Mouse (Mus musculus): ENCODE results near the gene Gm28043. TPM values are rescaled to one million over a fixed set of nuclear protein-coding genes. Genes with fewer than 3 reads are reported as not detected.

Gene Gm28043
- total and polyA plus RNA-seq, 3 experiments = 3.6 to 4.2 (median 3.7) TPM

DNA sequence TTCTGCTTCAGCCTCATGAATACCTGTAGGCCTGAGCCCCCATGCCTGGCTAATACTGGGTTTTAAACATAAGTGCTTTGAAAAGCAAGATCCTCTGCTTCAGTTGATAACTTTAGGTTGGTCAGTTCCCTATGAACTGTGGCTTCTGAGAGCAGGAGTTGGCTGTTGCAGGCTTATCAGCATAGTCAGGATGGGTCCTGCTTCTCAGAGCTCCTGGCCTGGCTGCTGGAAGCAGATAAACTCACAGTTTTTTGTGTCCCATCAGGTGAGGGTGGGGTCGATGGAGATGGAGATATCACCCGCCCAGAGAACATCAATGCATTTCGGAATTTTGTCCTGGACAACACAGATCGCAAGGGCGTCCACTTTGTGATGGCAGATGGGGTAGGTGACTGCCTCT lies 72.1 kb downstream of the Gm28043 start:
- dilution Hi-C loops (cut with MboI; ENCODE audit: extremely low pct_ligation_motif_present, extremely low pct_unique_long_range_greater_than_20kb, low sequenced_read_pairs) = no loop called here
- Histone ChIP-seq H3K4me3 (replicated peaks in 1 of 3; ENCODE audit: low read depth in 2 of 3, low read length in 2 of 3, poor library complexity in 1 of 3) (no peak overlapping the region), H3K9ac (ENCODE audit: insufficient read depth, low read depth) (no peak overlapping the region), H3K4me1 (ENCODE audit: control insufficient read depth in 1 of 2, insufficient read depth in 2 of 2) (peaks cover 0 to 28% of the 10 kb centered on the region in 2 experiments; a peak in 2 of 4 replicates), H3K27ac (ENCODE audit: insufficient read depth, low read depth) (no peak overlapping the region), H3K36me3 (replicated peaks in 1 of 2; ENCODE audit: control insufficient read depth in 1 of 2, insufficient read depth in 1 of 2, low read length in 1 of 2) (peaks cover 88 to 96% of the 10 kb centered on the region in 2 experiments), H3K27me3 (replicated peaks) (no peaks in the 10 kb centered on the region), H3K79me2 (replicated peaks; ENCODE audit: control insufficient read depth, extremely low read depth, insufficient read depth, poor library complexity, severe bottlenecking) (no peaks in the 10 kb centered on the region), H3K9me3 (replicated peaks; ENCODE audit: low read length) (peaks cover 8% of the 10 kb centered on the region), H3K4me2 (ENCODE audit: insufficient read depth, low read depth, poor library complexity, severe bottlenecking) (no peak overlapping the region)
- TF ChIP-seq HCFC1 (IDR thresholded peaks at IDR 0.05; ENCODE audit: low read depth, low read length) = no peak
- no peak for TF ChIP-seq BHLHE40 (IDR thresholded peaks at IDR 0.05; ENCODE audit: low read depth, low read length)
- TF ChIP-seq ZMIZ1 (IDR thresholded peaks at IDR 0.05; ENCODE audit: low read depth, low read length) = no peak
- no peak for TF ChIP-seq CHD2 (IDR thresholded peaks at IDR 0.05; ENCODE audit: low read length)
- TF ChIP-seq CHD1 (IDR thresholded peaks at IDR 0.05; ENCODE audit: low read depth, low read length) = no peak
- TF ChIP-seq NRF1 (IDR thresholded peaks at IDR 0.05; ENCODE audit: low read depth, low read length) = no peak
- TF ChIP-seq UBTF (IDR thresholded peaks at IDR 0.05; ENCODE audit: low read depth, low read length) = no peak
- TF ChIP-seq ETS1 (conservative IDR thresholded peaks at IDR 0.05; ENCODE audit: low read depth, low read length) = no peak
- no peak for TF ChIP-seq RAD21 (IDR thresholded peaks at IDR 0.05; ENCODE audit: low read depth, low read length)
- no peak for TF ChIP-seq MYC (IDR thresholded peaks at IDR 0.05; ENCODE audit: low read depth, low read length)
- TF ChIP-seq CTCF (conservative IDR thresholded peaks at IDR 0.05 in 1 of 2, IDR thresholded peaks at IDR 0.05 in 1 of 2; ENCODE audit: low read depth in 2 of 2, low read length in 2 of 2) = no peak
- no peak for TF ChIP-seq MXI1 (IDR thresholded peaks at IDR 0.05; ENCODE audit: low read depth, low read length)
- no peak for TF ChIP-seq SIN3A (IDR thresholded peaks at IDR 0.05; ENCODE audit: low read length)
- no peak for TF ChIP-seq NELFE (IDR thresholded peaks at IDR 0.05; ENCODE audit: low read depth, low read length)
- no peak for TF ChIP-seq PAX5 (IDR thresholded peaks at IDR 0.05; ENCODE audit: low read length)
- DNase-seq (ENCODE audit: extremely low read depth) = no peak
- in situ Hi-C loops (cut with MboI; ENCODE audit: low pct_ligation_motif_present, low pct_unique_long_range_greater_than_20kb, low sequenced_read_pairs) = no loop called here

DNA sequence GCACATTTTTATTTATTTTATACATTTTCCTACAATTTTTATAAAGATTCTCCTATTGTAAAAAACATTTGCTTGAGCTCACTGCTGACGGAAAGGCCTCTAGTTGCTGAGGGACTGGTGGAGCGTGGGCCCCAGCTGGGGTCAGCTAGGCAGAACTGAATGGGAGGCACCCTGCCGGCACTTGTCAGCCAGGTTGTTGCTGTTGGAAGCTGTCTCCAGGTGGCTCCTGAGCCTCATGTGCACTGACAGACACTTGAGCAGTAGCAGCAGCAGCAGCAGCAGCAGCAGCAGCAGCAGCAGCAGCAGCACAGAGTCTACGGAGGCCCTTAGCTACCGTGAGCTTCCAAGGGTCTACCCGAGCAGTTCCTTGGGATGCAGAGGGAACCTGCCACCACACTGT lies 72.7 kb downstream of the Gm28043 start:
- no peak for DNase-seq (ENCODE audit: extremely low read depth)
- no peaks in the 10 kb centered on the region for H3K27me3 ChIP-seq (replicated peaks)
- TF ChIP-seq TBP (conservative IDR thresholded peaks at IDR 0.05; ENCODE audit: low read depth, low read length) = no peak
- TF ChIP-seq IRF4 (IDR thresholded peaks at IDR 0.05; ENCODE audit: low read depth, low read length) = no peak
- TF ChIP-seq CHD1 (IDR thresholded peaks at IDR 0.05; ENCODE audit: low read depth, low read length) = no peak
- no peak for TF ChIP-seq RAD21 (IDR thresholded peaks at IDR 0.05; ENCODE audit: low read depth, low read length)
- TF ChIP-seq MYC (IDR thresholded peaks at IDR 0.05; ENCODE audit: low read depth, low read length) = no peak
- no peak for TF ChIP-seq BHLHE40 (IDR thresholded peaks at IDR 0.05; ENCODE audit: low read depth, low read length)
- no peak for TF ChIP-seq MEF2A (IDR thresholded peaks at IDR 0.05; ENCODE audit: borderline replicate concordance, low read depth, low read length)
- no peak overlapping the region for H3K4me2 ChIP-seq (ENCODE audit: insufficient read depth, low read depth, poor library complexity, severe bottlenecking)
- in situ Hi-C loops (cut with MboI; ENCODE audit: low pct_ligation_motif_present, low pct_unique_long_range_greater_than_20kb, low sequenced_read_pairs) (no loop called here), dilution Hi-C loops (cut with MboI; ENCODE audit: extremely low pct_ligation_motif_present, extremely low pct_unique_long_range_greater_than_20kb, low sequenced_read_pairs) (no loop called here)
- H3K4me3 ChIP-seq (replicated peaks in 1 of 3; ENCODE audit: low read depth in 2 of 3, low read length in 2 of 3, poor library complexity in 1 of 3) = no peak overlapping the region
- peaks cover 82 to 91% of the 10 kb centered on the region in 2 experiments for H3K36me3 ChIP-seq (replicated peaks in 1 of 2; ENCODE audit: control insufficient read depth in 1 of 2, insufficient read depth in 1 of 2, low read length in 1 of 2)
- peaks cover 8% of the 10 kb centered on the region for H3K9me3 ChIP-seq (replicated peaks; ENCODE audit: low read length)
- H3K4me1 ChIP-seq (ENCODE audit: control insufficient read depth in 1 of 2, insufficient read depth in 2 of 2) = peaks cover 0 to 26% of the 10 kb centered on the region in 2 experiments; a peak in 2 of 4 replicates
- no peak overlapping the region for H3K27ac ChIP-seq (ENCODE audit: insufficient read depth, low read depth)
- no peak overlapping the region for H3K9ac ChIP-seq (ENCODE audit: insufficient read depth, low read depth)
- H3K79me2 ChIP-seq (replicated peaks; ENCODE audit: control insufficient read depth, extremely low read depth, insufficient read depth, poor library complexity, severe bottlenecking) = no peaks in the 10 kb centered on the region
